In genomic region chr3:61365779-61366373, GRCm38 (mm10) we compare ENCODE assay signal across 8 mouse cellular contexts. TPM values are rescaled to one million over a fixed set of nuclear protein-coding genes. Genes with fewer than 3 reads are reported as not detected.
DNase-seq lines count a peak whose midpoint lies in the region; ATAC-seq and TF ChIP-seq lines count a peak whose summit lies in the region.

TSS of gene B430305J03Rik (minus strand) at chr3:61365951.

- intact Hi-C loops in heart, adult 2 months (cut with DNase I) = no loop called here

- ATAC-seq in kidney, postnatal 0 days (replicated peaks; ENCODE audit: low FRiP score, low read depth) = no peak
- peak; percentile 14; the same call in 1 of the 2 replicates for ATAC-seq in megakaryocyte, adult 5-6 weeks (ENCODE audit: poor library complexity, severe bottlenecking)

- H3K79me2 ChIP-seq in heart, adult 2 months (replicated peaks; ENCODE audit: control insufficient read depth, insufficient read depth, low read length) = no peaks in the 10 kb centered on the region

- no peak for TF ChIP-seq POLR2A in heart, adult 2 months (IDR thresholded peaks at IDR 0.05; ENCODE audit: insufficient read depth, low read depth, low read length)

- TF ChIP-seq CTCF in heart, adult 2 months (IDR thresholded peaks at IDR 0.05) = no peak
- TF ChIP-seq CTCF in kidney, postnatal 0 days (IDR thresholded peaks at IDR 0.05; ENCODE audit: low read depth) = no peak

- WGBS in heart, adult 2 months = 4% methylated on average over 10 of the region's 10 CpGs
- WGBS in kidney, postnatal 0 days = 2% methylated on average over 10 of the region's 10 CpGs

- H3K27ac ChIP-seq in heart, adult 2 months = peak within 1 kb of the TSS; percentile 81
- H3K27ac ChIP-seq in kidney, postnatal 0 days = peak within 1 kb of the TSS; percentile 94

- no peaks in the 10 kb centered on the region for H3K9me3 ChIP-seq in kidney, postnatal 0 days (replicated peaks; ENCODE audit: low read length)

- DNase-seq in layer of hippocampus, adult 9-11 months = peak; percentile 30
- no peak for DNase-seq in layer of hippocampus, postnatal 36 days
- peak; percentile 26 for DNase-seq in T-cell, adult 2 months (ENCODE audit: low spot score)
- peak in 1 of 2 experiments; percentile 35 for DNase-seq in heart, adult 2 months
- peak; percentile 44 for DNase-seq in kidney, postnatal 0 days (ENCODE audit: low spot score)
- DNase-seq in thymus, postnatal 25 days = peak; percentile 43
- DNase-seq in cerebellum, postnatal 4 days (ENCODE audit: low spot score in 2 of 2) = no peak

- H3K4me3 ChIP-seq in heart, adult 2 months = peak within 1 kb of the TSS; percentile 89
- H3K4me3 ChIP-seq in kidney, postnatal 0 days (replicated peaks; ENCODE audit: low read depth, low read length) = peak within 1 kb of the TSS; percentile 88

- peak within 1 kb of the TSS; percentile 74 for H3K4me2 ChIP-seq in kidney, postnatal 0 days (ENCODE audit: low read length)

- H3K36me3 ChIP-seq in heart, adult 2 months (ENCODE audit: control insufficient read depth, insufficient read depth, low read length) = no peaks in the 10 kb centered on the region; the same call in 1 of the 2 replicates
- H3K36me3 ChIP-seq in kidney, postnatal 0 days (ENCODE audit: insufficient read depth, low read length) = no peaks in the 10 kb centered on the region

- H3K27me3 ChIP-seq in heart, adult 2 months (ENCODE audit: control insufficient read depth, insufficient read depth, low read length) = no peaks in the 10 kb centered on the region
- no peaks in the 10 kb centered on the region for H3K27me3 ChIP-seq in kidney, postnatal 0 days (ENCODE audit: insufficient read depth, low read length)

- H3K9ac ChIP-seq in heart, adult 2 months (ENCODE audit: low read depth, low read length) = peak within 1 kb of the TSS; percentile 61
- H3K9ac ChIP-seq in kidney, postnatal 0 days (ENCODE audit: low read depth, low read length) = peak within 1 kb of the TSS; percentile 78

- no peak for TF ChIP-seq EP300 in heart, adult 2 months (IDR thresholded peaks at IDR 0.05; ENCODE audit: insufficient read depth, low read depth, low read length)

- no peaks in the 10 kb centered on the region for H3K4me1 ChIP-seq in heart, adult 2 months (ENCODE audit: control insufficient read depth, insufficient read depth, low read length)
- no peaks in the 10 kb centered on the region for H3K4me1 ChIP-seq in kidney, postnatal 0 days (replicated peaks; ENCODE audit: insufficient read depth, low read length)

RNA-seq across cellular contexts. Expression of gene B430305J03Rik, which starts in this region (rescaled TPM):
- 1 to 10 TPM; 2.4 to 2.7 TPM for total RNA-seq in layer of hippocampus, postnatal 36 days (2021)
- under 1 TPM in 1 of 2 experiments, not detected in 1; 0.05 TPM for total RNA-seq in heart, adult 2 months (2021)
- polyA plus RNA-seq in heart, adult 2 months (2012; rRNA removed) = 0.10 TPM in 1 of 2 replicates, not detected in the other
- not detected in 2 replicates for polyA plus RNA-seq in kidney, postnatal 0 days (2015; fragmentation: Nextera tagmentation; extraction: Ambion mirVana)
- total RNA-seq in megakaryocyte, adult 5-6 weeks (2015) = 0.25 and 0.62 TPM in 2 replicates
- total RNA-seq in megakaryocyte, adult 5-6 weeks (2017) = 0.28 and 0.95 TPM in 2 replicates

Comparison
In these comparisons a context has a peak if more than half of its experiments do, and no peak if none do; other contexts are left out.
1. DNase-seq: peak in layer of hippocampus, adult 9-11 months (single experiment), T-cell, adult 2 months (single experiment) and thymus, postnatal 25 days (single experiment); none in layer of hippocampus, postnatal 36 days (0 of 2) and cerebellum, postnatal 4 days (0 of 2).
2. Peak in DNase-seq, H3K4me3 ChIP-seq, H3K27ac ChIP-seq, H3K9ac ChIP-seq and H3K4me2 ChIP-seq in kidney, postnatal 0 days; RNA of the gene not detected or under 1 TPM.
3. Peak in ATAC-seq in megakaryocyte, adult 5-6 weeks; RNA of the gene not detected or under 1 TPM.